Mouse (Mus musculus): ENCODE measurements around the gene Lrrc1.
"Not testable (repeated sequence)": the region's sequence is repeated elsewhere in the genome, so short reads cannot be mapped to it uniquely, and the experiment has no call there.

The Lrrc1 gene

GRCm38 (mm10) chr9:77544354-77545067 is at the start of gene Lrrc1:
Gene Lrrc1, minus strand, starts transcription at chr9:77544870.
- peak; percentile 87 for DNase-seq

GRCm38 (mm10) chr9:77592423-77592822 is 47.8 kb upstream of the Lrrc1 start:
- DNase-seq, result no peak

- no peak for DNase-seq
These were observed 44.8 kb upstream of the Lrrc1 start for GRCm38 (mm10) chr9:77589496-77589895.

- DNase-seq, result no peak
These were observed 42.9 kb upstream of the Lrrc1 start for GRCm38 (mm10) chr9:77587616-77588015.

GRCm38 (mm10) chr9:77586806-77587591 is 42.3 kb upstream of the Lrrc1 start:
- DNase-seq, result no peak

- no peak for DNase-seq
These were observed 40.1 kb upstream of the Lrrc1 start for GRCm38 (mm10) chr9:77584746-77585145.

- DNase-seq, result no peak
These were observed 38.6 kb upstream of the Lrrc1 start for GRCm38 (mm10) chr9:77583302-77583701.

GRCm38 (mm10) chr9:77579827-77580226 is 35.2 kb upstream of the Lrrc1 start:
- DNase-seq, result no peak

- DNase-seq, result no peak
These were observed 33.3 kb upstream of the Lrrc1 start for GRCm38 (mm10) chr9:77577931-77578330.

- DNase-seq, result no peak
These were observed 32.7 kb upstream of the Lrrc1 start for GRCm38 (mm10) chr9:77577409-77577808.

GRCm38 (mm10) chr9:77576320-77576719 is 31.6 kb upstream of the Lrrc1 start:
- no peak for DNase-seq

GRCm38 (mm10) chr9:77574996-77575395 is 30.3 kb upstream of the Lrrc1 start:
- DNase-seq, result not testable (repeated sequence)

GRCm38 (mm10) chr9:77571851-77572250 is 27.2 kb upstream of the Lrrc1 start:
- DNase-seq, result no peak

- no peak for DNase-seq
These were observed 24.3 kb upstream of the Lrrc1 start for GRCm38 (mm10) chr9:77568789-77569506.

GRCm38 (mm10) chr9:77561827-77562226 is 17.2 kb upstream of the Lrrc1 start:
- DNase-seq, result no peak

GRCm38 (mm10) chr9:77557963-77558362 is 13.3 kb upstream of the Lrrc1 start:
- no peak for DNase-seq

- DNase-seq, result no peak
These were observed 12.5 kb upstream of the Lrrc1 start for GRCm38 (mm10) chr9:77557181-77557580.

- no peak for DNase-seq
These were observed 11.8 kb upstream of the Lrrc1 start for GRCm38 (mm10) chr9:77556435-77556834.

GRCm38 (mm10) chr9:77553465-77553864 is 8.8 kb upstream of the Lrrc1 start:
- no peak for DNase-seq

- no peak for DNase-seq
These were observed 6.4 kb upstream of the Lrrc1 start for GRCm38 (mm10) chr9:77551036-77551512.

- peak; percentile 86 for DNase-seq
These were observed 1.3 kb upstream of the Lrrc1 start for GRCm38 (mm10) chr9:77546010-77546409.

GRCm38 (mm10) chr9:77545068-77545421 is 375 bp upstream of the Lrrc1 start:
- no peak for DNase-seq
